10 mouse cellular contexts compared by ENCODE assay signal in genomic region chr7:142437324-142437723, GRCm38 (mm10). TPM values are rescaled to one million over a fixed set of nuclear protein-coding genes. Genes with fewer than 3 reads are reported as not detected.
DNase-seq lines count a peak whose midpoint lies in the region; ATAC-seq lines count a peak whose summit lies in the region.
"Had no signal": no experiment of that assay in that cellular context is flagged by ENCODE, and none has a peak within 500 bp of the region (broad histone marks: within the 10 kb centered on the region; RNA-seq: fewer than 3 reads in every experiment).

No protein-coding gene starts in this region.

- no peaks in the 10 kb centered on the region for H3K27me3 ChIP-seq in lung, embryonic 15.5 days
- H3K27me3 ChIP-seq: limb, embryonic 13.5 days had no signal

- ATAC-seq in lung, embryonic 15.5 days (ENCODE audit: borderline replicate concordance, extremely low read depth, low FRiP score, low TSS enrichment), result no peak

- peaks cover 48% of the 10 kb centered on the region for H3K4me1 ChIP-seq in lung, embryonic 15.5 days

- peak overlapping the region; percentile 51 for H3K27ac ChIP-seq in lung, embryonic 15.5 days

- no peak overlapping the region for H3K9ac ChIP-seq in lung, embryonic 15.5 days
- H3K9ac ChIP-seq: limb, embryonic 13.5 days had no signal

- peak; percentile 17 to 57 for DNase-seq in cerebellum, postnatal 14 days
- no peak for DNase-seq in cerebellum, adult 9-10 months
- peak; percentile 78 to 89 for DNase-seq in urinary bladder, adult 18-20 months (ENCODE audit: low spot score in 2 of 2)
- no peak for DNase-seq in urinary bladder, postnatal 10 days (ENCODE audit: low spot score)
- DNase-seq in right cerebral cortex, adult 18-20 months, result no peak
- DNase-seq in adrenal gland, adult 8-10 months, result no peak
- no peak for DNase-seq in right cerebral cortex, postnatal 36 days (ENCODE audit: low spot score in 2 of 2)

- no peak overlapping the region for H3K4me2 ChIP-seq in lung, embryonic 15.5 days
- H3K4me2 ChIP-seq: limb, embryonic 13.5 days had no signal

- H3K36me3 ChIP-seq in lung, embryonic 15.5 days, result no peaks in the 10 kb centered on the region
- H3K36me3 ChIP-seq: limb, embryonic 13.5 days had no signal

- no peak overlapping the region for H3K4me3 ChIP-seq in lung, embryonic 15.5 days
- H3K4me3 ChIP-seq: erythroblast, embryonic 14.5 days; limb, embryonic 13.5 days had no signal

- H3K9me3 ChIP-seq in lung, embryonic 15.5 days, result no peaks in the 10 kb centered on the region
- H3K9me3 ChIP-seq: limb, embryonic 13.5 days had no signal

- 81% methylated on average over 5 of the region's 5 CpGs for WGBS in lung, embryonic 15.5 days

RNA-seq across cellular contexts. Expression of gene Syt8, which starts 2.7 kb away (rescaled TPM):
- 0.34 and 0.87 TPM in 2 replicates for polyA plus RNA-seq in lung, embryonic 15.5 days (2015; fragmentation: Nextera tagmentation; extraction: Ambion mirVana)
- 1 to 10 TPM in 1 of 4 experiments, not detected in 3; 1.2 TPM for total RNA-seq in adrenal gland, adult 8-10 months (2022)
- polyA plus RNA-seq: erythroblast, embryonic 14.5 days had no signal

RNA-seq across cellular contexts. Expression of gene Tnni2, which starts 4.3 kb away (rescaled TPM):
- 2.4 and 7.4 TPM in 2 replicates for polyA plus RNA-seq in lung, embryonic 15.5 days (2015; fragmentation: Nextera tagmentation; extraction: Ambion mirVana)
- total RNA-seq in adrenal gland, adult 8-10 months (2022), result 1 to 10 TPM in 1 of 4 experiments, under 1 TPM in 3; 0.43 to 1.1 (median 0.85) TPM
- polyA plus RNA-seq: erythroblast, embryonic 14.5 days had no signal

RNA-seq across cellular contexts. Expression of gene Lsp1, which starts 23.3 kb away (rescaled TPM):
- polyA plus RNA-seq in lung, embryonic 15.5 days (2015; fragmentation: Nextera tagmentation; extraction: Ambion mirVana), result 125 and 130 TPM in 2 replicates
- total RNA-seq in adrenal gland, adult 8-10 months (2022), result 10 to 100 TPM; 18.1 to 31.9 (median 21.4) TPM

RNA-seq across cellular contexts. Expression of gene Ctsd, which starts 49.5 kb away (rescaled TPM):
- 272 and 299 TPM in 2 replicates for polyA plus RNA-seq in lung, embryonic 15.5 days (2015; fragmentation: Nextera tagmentation; extraction: Ambion mirVana)
- 1,000 to 10,000 TPM in 2 of 4 experiments, 100 to 1,000 TPM in 2; 808 to 1,559 (median 1,212) TPM for total RNA-seq in adrenal gland, adult 8-10 months (2022)

RNA-seq across cellular contexts. Expression of gene Gm49369, which starts 54.9 kb away (rescaled TPM):
- polyA plus RNA-seq in lung, embryonic 15.5 days (2015; fragmentation: Nextera tagmentation; extraction: Ambion mirVana), result 0.39 and 0.72 TPM in 2 replicates
- 10 to 100 TPM in 3 of 4 experiments, 1 to 10 TPM in 1; 9.0 to 16.1 (median 11.0) TPM for total RNA-seq in adrenal gland, adult 8-10 months (2022)
- polyA plus RNA-seq: limb, embryonic 13.5 days had no signal

Comparison
In these comparisons a context has a peak if more than half of its experiments do, and no peak if none do; other contexts are left out.
1. DNase-seq: peak in cerebellum, postnatal 14 days (2 of 2) and urinary bladder, adult 18-20 months (2 of 2); none in cerebellum, adult 9-10 months (single experiment), urinary bladder, postnatal 10 days (single experiment), right cerebral cortex, adult 18-20 months (single experiment), adrenal gland, adult 8-10 months (single experiment) and right cerebral cortex, postnatal 36 days (0 of 2).